Mouse (Mus musculus) v-Abl transformed pro-B cells (cell line): ENCODE measurements around the gene Hectd1.

Source experiments
- in situ Hi-C, 2 experiments: fragments of 400-800 bp; cut with MboI; formaldehyde crosslinking; loops; one replicate each; pipeline ENCODE4 v1.15.1; 2025; ENCODE audit not compliant: unreplicated experiment in 2 of 2

The Hectd1 gene

DNA sequence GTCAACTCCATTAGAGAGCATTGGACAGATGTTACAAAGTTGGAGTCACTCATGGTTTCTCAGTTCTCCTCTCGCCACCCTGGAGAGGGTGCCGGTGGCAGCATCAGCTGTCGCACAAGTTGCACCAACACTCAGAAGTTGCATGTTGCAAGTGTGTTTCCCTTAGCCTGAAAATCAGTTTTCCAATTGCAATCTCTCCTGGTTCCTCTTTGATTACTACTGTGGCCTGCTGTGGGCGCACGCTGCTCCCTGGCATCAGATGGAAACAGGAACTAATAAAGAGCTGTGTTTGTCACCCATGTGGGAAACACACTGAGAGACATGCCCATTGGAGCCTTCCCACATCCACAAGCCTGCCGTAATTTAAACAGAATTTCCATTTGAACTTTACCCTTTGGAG lies 110.7 kb downstream of the Hectd1 start:
- in situ Hi-C loops: no loop called here

GRCm38 (mm10) chr12:51712685-51713084 lies 116.7 kb downstream of the Hectd1 start:
- in situ Hi-C loops: no loop called here

DNA sequence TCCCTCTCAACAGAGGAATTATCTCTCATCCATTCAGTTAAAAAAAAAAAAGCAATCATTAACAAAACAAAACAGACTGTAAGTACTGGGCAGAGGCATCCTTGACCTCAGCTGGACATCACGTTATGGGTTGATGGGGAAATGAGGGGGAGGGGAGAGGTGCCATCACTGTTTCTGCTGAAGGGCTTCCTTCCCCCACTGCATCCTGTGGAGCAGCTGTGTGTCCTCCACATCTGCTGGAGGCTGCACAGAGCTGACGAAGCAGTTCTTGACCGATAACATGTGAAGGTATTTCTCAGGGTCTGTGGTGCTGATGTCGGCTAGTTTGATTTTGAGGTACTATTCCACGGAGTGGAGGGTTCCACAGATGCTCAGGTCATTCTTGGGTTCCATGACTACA lies 119.2 kb downstream of the Hectd1 start:
- in situ Hi-C loops: no loop called here

GRCm38 (mm10) chr12:51709741-51710140 lies 119.6 kb downstream of the Hectd1 start:
- in situ Hi-C loops: loop anchor here in 1 of 2 experiments (10.0 kb wide), 1 partner anchor 895 kb away; no protein-coding TSS in a partner anchor

DNA sequence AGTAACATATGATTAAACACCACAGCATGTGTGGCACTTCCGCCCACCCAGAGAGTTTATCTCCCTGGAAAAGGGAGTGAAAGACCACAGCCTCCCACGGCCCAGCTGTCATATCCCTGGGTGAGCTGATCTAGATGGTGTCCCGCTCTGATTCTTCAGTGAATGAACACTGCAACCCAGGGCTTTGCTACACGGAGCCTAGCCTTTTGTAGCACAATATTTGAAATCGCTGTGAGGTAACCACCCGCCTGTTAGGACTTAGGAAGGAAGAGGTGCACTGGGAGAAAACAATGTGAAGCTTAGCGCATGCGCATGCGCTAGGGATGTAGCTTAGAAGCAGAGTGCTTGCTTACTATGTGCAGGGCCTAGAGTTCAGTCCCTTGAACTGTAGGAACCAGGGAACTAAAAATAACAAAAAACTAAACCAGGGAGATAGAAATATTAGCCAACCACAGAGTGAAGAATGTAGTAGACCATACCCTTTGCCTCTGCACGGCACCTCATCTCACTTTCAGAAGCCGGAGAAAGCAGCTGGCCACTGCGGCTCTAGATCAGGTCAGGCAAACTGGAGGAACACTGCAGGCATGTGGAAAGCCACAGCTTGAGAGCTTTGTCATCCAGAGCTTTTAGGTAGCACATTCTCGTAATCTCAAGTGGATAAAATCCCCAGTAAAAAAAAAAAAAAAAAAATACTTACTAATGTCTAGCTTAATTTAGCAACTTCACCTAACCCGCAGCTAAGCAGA lies 120.2 kb downstream of the Hectd1 start:
- in situ Hi-C loops: loop anchor here in 1 of 2 experiments (10.0 kb wide), 1 partner anchor 896 kb away; no protein-coding TSS in a partner anchor

GRCm38 (mm10) chr12:51706673-51707235 lies 122.6 kb downstream of the Hectd1 start:
- in situ Hi-C loops: loop anchor here in 1 of 2 experiments (10.0 kb wide), 1 partner anchor 898 kb away; no protein-coding TSS in a partner anchor

DNA sequence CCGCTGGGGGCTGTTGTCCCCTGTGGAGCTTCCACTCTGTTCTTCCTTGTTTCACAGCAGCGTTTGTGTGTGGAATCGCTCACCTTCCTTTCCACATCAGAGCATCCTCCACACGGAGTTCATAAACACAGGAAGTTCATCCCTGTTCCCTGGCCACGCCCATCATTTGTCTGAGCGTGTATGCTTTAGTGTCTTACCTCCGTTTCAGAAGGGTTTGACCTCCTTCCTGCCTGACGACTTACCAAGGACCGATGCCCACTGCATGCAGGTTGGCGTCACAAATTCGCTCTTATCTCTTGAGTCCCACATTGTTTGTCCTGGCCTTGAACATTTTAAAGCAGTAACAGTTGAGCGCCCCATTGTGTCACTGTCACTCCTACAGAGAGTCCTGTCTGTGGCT lies 123.6 kb downstream of the Hectd1 start:
- in situ Hi-C loops: loop anchor here in 1 of 2 experiments (10.0 kb wide), 1 partner anchor 899 kb away; no protein-coding TSS in a partner anchor

GRCm38 (mm10) chr12:51704572-51704971 lies 124.8 kb downstream of the Hectd1 start:
- in situ Hi-C loops: loop anchor here in 1 of 2 experiments (10.0 kb wide), 1 partner anchor 900 kb away; no protein-coding TSS in a partner anchor

DNA sequence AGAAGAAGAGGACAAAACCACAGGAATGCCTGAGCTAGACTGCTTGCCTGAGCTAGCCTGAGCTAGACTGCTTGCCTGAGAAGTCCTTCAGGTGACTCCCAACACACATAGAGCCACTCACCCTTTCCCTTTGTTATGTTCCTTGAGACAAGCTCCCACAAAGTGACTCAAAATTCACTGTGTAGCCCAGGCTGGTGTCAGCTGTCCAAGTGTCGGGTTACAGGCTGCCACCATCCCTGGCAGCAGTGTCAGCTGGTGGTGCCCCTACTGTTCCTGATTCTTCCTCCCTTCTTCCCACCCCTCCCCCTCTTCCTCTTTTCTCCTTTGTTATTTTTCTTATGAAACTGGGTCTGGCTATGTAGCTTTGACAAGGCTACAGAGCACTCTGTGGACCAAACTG lies 125.5 kb downstream of the Hectd1 start:
- in situ Hi-C loops: loop anchor here in 1 of 2 experiments (10.0 kb wide), 1 partner anchor 901 kb away; no protein-coding TSS in a partner anchor

- in situ Hi-C loops: loop anchor here in 1 of 2 experiments (10.0 kb wide), 1 partner anchor 903 kb away; no protein-coding TSS in a partner anchor
Observed at GRCm38 (mm10) chr12:51701723-51702122, 127.6 kb downstream of the Hectd1 start.

DNA sequence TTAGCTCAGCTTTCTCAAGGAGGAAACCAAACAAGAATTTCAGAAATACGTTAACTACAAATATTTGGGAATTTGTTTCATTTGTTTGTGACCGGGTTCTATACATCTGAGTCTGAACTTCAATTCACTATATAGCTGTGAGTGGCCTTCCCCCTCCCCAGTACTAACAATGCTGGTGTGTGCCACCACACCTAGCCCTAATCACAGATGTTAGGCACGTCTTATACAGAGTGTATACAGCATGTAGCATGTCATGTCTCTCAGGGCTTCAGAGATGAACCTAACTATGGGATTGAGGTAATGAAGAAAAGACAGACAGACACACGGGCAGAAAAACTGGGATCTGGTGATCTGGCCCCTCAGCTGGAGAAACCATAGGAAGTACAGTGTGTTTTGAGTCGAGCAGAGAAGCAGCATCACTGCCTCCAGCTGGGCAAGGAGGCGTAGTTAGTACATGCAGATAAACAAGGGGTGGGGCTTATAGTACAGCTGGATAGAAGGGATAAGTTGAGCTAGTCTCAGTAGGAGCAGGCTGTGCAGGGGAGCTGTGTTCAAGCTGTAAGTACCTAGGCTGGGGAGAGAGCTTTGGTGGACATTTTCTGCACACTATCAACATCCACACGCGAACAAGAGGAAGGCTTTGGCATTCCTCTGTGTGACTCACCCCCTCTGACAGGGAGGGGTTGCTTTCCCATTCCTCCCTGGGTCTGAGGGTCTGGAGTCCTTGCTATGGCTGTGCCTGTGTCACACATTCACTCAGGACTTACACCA lies 129.5 kb downstream of the Hectd1 start:
- in situ Hi-C loops: loop anchor here (10.0 to 25.0 kb wide), 2 partner anchors 905 to 912 kb away; no protein-coding TSS in a partner anchor

- in situ Hi-C loops: loop anchor here in 1 of 2 experiments (25.0 kb wide), 1 partner anchor 916 kb away; no protein-coding TSS in a partner anchor
Observed at GRCm38 (mm10) chr12:51696157-51696556, 133.2 kb downstream of the Hectd1 start.

- in situ Hi-C loops: loop anchor here in 1 of 2 experiments (25.0 kb wide), 1 partner anchor 917 kb away; no protein-coding TSS in a partner anchor
Observed at GRCm38 (mm10) chr12:51694966-51695365, 134.4 kb downstream of the Hectd1 start.

DNA sequence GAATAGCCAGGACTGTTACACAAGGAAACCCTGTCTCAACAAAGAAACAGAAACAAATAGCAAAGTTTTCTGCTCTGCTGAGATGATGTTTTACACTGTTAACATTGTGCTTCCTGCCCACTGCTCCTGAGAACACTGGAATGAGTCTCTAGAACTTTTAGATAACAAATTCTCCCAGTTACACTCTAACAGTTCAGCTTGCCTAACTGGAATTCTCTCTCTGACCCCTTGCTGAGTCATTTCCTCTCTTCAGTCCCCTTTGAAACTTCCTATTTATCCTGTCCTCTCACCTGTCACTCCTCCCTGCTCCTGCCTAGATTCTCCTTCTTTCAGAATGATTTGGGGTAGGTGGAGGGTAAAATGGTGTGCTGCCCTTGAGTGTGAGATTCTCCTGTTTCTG lies 135.2 kb downstream of the Hectd1 start:
- in situ Hi-C loops: loop anchor here in 1 of 2 experiments (25.0 kb wide), 1 partner anchor 918 kb away; no protein-coding TSS in a partner anchor
